Mouse (Mus musculus) embryo, embryonic 10 days (tissue): ENCODE results near the gene Ptgds.

Source experiments
- DNase-seq: peaks from one replicate; pipeline ENCODE4 v3.0.0-alpha.2; 2015; ENCODE audit warnings: low spot score

The Ptgds gene

DNA sequence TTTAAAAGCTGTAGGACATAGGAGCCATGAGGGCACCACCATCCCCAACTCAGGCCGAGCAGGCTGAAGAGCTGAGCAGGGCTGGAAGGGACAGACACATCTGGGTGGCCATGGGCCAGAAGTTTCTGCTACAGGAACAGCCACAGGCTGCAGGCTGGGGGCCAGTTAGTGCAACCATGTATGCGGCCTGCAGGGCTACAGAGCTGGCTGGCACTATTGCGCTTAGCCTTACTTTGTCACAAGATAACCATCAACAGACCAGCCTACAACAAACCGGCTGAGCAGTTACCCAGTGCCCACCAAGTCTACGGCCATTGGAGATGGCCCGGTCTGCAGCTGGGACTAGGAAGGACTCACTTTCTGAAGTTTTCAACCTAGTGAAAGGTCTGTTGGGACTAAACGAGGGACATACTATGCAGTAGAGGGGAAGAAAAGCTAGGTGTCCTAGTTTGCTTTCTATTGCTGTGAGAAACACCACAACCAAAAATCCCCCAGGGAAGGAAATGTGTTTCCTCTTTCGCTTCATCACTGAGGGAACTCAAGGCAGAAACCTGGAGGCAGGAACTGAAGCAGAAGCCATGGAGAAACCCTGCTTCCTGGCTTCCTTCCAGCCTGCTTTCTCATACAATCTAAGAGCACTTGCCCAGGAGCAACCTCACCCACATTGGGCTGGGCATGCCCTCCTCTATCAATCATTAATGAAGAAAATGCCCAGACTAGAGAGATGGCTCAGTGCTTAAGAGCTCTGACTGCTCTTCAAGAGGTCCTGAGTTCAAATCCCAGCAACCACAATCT is 18.8 kb downstream of the Ptgds start:
- no peak for DNase-seq

DNA sequence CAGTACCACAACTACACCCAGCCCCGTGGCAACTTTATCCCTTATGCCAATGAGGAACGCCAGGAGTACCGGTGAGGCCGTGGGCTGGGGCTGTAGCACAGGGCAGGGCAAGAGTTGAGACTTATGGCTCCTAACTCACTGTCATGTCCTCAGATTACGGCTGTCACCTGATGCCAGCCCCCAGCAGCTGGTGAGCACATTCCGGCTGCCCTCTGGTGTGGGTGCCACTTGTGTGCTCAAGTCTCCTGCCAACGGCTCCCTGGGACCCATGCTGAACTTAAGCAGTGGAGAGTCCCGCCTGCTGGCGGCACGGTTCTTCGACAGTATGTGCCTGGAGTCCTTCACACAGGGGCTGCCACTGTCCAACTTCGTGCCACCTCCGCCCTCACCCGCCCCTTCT is 27.2 kb downstream of the Ptgds start:
- DNase-seq = no peak

DNA sequence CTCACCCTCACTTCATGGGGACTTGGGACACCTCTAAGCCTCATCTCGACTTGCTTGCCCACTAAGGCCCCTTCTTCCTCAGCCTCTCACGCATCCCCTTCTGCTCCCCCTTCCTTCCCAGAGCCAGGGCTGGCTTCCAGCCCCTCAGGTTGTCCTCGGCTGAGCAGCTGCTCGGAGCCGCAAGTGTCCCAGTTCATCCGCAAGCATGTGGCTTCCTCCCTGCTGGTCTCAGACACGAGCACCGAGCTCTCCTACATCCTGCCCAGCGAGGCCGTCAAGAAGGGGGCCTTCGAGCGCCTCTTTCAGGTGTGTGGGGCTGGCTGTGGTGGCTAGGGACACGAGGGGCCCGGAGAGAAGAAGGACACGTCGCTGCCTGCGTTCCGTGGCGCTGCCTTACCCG is 28.8 kb downstream of the Ptgds start:
- no peak for DNase-seq

DNA sequence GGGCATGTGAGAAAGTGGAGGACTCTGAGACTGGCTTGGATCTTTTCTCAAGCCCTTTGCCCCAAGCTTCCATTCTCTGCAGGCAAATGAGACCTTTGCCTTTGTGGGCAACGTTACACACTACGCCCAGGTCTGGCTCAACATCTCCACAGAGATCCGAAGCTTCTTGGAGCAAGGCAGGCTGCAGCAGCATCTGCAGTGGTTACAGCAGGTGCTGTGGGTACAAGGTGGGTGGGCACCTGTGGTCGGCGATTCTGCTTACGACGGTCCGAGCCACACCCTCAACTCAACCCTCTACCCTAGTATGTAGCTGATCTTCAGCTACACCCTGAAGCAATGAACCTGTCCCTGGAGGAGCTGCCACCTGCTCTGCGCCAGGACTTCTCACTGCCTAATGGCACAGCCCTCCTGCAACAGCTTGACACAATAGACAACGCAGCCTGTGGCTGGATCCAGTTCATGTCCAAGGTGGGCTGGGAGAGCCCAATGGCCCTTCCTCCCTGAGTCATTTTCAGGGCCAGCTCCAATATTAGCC is 33.5 kb downstream of the Ptgds start:
- DNase-seq = no peak

DNA sequence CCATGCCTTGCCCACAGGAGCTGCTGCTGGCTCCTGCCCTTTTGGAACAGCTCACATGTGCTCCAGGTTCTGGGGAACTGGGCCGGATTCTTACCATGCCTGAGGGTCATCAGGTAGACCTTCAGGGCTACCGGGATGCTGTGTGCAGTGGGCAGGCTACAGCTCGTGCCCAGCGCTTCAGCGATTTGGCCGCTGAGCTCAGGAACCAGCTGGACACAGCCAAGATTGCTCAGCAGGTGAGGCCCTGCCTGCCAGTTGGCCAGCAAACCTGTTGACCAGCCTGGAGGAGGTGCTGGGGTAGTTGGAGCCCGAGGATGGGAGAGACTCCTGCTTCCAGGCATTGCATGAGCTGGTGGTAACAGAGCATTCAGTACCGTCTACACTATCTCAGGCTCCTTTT is 35.6 kb downstream of the Ptgds start:
- DNase-seq = no peak

DNA sequence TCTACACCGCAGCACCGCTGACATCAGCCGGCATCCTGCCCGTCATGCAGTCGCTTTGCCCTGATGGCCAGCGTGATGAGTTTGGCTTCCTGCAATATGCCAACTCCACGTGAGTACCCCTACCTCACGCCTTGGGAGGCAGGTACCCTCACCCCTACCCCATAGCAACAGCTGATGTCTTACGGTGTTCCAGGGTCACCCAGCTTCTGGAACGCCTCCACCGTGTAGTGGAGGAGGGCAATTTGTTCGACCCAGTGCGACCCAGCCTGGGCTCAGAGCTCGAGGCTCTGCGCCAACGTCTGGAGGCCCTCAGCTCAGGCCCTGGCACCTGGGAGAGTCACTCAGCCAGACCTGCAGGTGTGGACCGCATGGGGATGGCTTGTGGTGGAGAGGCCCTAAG is 36.7 kb downstream of the Ptgds start:
- DNase-seq = no peak

DNA sequence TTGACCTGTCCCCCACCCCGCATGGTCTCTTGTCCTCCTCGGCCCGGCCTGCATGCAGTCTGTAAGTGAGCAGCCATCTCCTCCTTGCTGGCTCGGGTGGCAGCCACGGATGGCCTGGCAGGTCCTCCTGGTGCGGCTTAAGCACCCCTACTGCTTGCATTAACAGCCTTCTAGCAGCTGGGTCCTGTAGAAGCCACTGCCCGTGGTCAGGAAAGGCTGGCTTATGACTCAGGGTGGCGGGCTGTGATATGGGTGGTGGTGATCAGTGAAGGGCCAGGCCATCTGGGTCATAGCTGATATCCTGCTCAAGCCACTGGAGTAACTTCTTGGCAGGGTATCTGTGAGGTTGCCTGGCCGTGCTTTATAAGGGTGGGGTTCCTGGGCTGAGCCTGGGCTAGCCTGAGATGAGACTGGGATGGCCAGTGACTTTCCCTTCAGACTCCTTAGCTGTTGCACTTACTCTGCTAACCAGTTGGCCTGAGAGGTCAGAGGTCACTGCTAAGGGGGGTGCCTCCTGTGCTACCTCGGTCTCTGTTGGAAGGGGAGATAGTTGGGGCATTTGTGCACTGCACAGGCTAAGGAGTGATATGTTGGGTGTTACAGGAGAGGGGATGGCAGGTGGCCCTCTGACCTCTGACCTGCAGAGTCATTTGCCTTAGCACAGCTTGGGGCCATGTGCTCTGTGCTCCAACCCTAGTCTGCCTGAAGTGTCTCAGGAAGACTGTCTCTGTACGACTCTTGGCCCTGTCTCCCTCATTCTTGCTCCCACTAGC is 37.3 kb downstream of the Ptgds start:
- DNase-seq = peak; percentile 43

DNA sequence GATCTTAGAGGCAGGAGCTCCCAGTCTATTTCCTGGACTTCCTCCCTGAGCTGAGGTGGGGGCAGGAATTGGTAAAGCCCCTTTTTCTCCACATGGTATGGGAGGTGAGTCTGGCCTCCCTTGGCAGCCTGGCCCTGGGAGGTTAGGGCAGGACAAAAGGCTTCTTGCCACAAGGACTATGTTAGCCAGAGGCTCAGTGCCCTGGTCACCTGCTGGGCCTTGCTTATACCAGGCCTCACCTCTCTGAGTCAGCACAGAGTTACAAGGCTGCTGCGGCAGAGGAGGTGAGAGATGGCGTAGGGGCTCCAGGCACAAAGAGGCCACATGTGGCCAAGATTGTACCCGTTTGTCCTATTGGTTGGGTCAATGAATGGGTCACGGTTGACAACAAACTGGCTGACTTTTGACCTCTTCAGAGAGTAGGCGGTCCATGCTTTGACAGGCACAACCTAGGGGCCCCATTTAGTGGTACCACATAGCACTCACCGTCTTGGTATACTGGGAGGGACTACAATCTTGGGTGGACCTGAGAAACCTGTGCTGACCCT is 38.5 kb downstream of the Ptgds start:
- DNase-seq = peak; percentile 18

DNA sequence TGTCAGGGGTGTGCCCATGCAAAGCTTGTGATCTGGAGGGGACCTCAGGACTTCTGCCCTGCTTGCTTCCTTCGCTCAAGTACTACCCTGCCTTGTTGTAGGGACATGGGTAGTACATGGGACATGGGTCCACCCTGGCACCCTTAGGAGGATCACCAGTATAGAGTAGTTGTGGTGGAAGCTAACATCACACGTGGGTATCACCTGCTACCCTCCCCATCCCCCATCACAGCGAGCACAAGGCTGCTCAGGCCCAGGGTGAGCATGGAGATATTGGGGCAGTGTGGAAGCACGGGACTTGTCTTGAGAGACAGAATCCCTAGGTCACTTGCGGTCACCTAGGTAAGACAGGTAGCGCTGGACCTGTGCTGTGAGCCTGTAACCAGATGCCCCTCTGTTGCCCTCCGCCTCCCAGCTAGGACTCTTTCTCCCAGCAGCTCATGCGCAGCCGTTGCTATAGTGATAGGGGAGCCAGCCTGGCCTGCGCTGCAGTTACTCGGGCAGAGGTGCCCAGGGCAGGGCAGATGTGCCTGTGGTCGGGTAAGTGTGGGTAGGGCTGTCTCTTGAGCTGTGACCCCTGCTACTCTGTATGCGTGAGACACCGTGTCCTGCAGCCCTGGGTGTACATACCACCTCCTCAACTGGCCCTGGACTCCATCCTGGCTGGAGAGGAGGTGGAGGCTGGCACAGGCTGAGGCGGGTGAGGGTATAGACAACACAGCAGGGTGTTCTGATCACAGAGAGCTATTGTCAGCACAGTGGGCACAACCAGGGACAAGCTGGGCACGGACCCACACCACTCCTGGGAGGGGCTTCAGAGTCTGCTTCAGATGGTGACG is 39.2 kb downstream of the Ptgds start:
- peak; percentile 20 for DNase-seq

DNA sequence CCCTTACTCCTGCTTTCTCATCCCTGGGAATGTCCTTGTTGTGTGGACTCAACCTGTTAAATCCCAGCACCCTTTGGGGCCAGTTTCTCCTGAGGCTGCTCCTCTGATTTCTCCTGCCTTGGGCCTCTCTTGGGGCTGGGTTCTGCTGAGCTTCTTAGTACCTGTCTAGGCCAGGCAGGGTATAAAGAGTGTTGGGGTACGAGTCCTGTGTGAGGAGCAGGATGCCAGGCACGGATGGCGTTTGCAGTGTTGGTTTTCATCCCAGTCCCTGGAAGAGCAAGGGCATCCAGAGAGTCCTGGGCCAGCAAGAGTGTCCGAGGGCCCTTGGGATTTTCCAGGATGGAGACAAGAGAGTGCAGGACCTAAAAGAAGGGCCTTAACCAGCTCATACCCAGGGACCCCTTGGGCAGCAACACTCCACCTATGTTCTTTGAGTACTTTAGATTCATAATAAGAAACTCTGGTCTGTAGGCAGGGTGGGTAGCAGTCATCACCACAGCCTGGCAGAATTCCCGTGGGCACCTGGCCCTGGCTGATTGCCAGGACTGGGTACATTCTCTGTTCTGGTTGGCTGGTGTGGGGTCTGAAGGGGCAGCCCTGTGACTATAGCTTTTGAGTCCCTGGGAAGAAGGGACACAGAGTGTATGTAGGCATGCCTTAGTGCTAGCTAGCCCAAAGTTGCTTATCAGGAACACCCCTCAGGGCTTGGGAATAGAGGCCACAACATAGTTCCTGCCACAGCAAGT is 40.2 kb downstream of the Ptgds start:
- no peak for DNase-seq

DNA sequence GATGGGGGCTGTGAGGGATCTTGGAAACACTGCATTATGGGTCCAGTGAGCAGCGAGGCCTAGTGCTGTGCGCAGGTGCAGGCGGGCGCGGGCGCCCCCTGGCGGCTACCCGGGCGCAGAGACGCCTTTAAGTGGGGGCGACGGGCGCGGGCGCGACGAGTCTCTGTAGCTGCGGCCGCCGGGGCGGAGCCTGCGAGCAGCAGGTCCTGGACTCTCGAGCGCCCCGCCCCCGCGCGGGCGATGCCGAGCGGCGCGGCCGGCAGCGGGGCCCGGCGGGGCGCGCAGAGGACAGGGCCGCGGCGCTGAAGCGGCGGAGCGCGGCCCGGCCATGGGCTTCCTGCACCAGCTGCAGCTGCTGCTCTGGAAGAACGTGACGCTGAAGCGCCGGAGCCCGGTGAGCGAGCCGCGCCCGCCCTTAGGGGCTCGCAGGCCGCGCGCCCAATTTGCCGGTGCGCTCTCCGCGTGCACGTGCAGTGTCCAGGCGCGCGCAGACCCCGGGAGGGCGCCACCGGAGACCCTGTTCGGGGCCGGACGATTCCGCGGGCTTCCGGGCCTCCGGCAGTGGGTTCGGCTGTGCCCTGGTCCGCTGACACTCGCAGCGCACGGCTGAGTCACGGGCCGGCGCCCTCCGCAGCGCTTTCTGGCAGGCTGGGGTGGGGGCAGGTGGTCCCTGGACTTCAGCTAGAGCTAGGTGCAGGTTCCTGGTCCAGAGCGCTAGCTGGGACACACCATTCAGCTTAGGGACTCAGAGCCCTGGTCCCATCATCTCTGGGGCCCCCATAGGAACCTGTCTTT is 41.2 kb downstream of the Ptgds start, which contains the start of gene Abca2:
Gene Abca2, plus strand, starts transcription at position 262 of the 795 bp plus-strand sequence.
- peak; percentile 92 for DNase-seq

DNA sequence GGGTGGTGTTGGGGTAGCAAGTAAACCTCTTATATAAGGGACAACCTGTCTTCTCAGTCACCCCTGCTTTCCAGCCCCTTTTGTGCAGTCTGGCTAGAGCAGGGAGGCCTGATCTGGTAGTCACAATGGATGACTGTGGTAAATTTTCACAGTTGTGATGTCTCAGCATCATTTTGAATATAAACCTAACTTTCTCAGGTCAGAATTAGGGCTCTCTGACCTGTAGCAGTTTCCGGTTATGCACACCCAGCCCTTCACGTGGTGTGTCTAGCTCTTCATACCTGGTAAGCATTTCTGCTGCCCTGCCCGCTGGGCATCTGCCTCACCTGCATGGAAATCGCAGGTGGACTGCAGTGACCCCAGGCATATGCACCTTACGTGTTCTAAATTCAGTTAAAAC is 42.6 kb downstream of the Ptgds start:
- no peak for DNase-seq

DNA sequence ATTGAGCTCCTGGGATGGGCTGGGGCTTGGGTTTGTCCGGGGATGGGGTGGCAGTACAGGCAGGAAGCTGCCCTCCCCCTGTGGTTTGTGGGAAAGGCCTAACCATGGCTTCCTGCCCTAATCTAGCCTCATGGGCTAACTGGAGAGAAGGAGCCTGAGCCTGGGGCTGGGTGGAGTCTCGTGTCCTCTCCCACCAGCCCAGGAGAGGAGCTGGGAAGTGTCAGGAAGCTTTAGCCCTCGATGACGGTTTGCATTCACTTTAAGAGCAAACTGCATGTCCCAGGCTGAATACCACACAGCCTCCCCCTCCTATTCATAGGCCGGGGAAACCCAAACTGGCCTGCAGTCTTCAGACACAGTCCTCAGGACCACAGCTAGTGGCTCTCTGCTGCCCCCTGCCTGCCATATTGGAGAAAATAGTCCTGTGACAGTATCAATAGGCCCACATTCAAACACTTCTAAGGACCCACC is 43.1 kb downstream of the Ptgds start:
- DNase-seq = peak; percentile 88

DNA sequence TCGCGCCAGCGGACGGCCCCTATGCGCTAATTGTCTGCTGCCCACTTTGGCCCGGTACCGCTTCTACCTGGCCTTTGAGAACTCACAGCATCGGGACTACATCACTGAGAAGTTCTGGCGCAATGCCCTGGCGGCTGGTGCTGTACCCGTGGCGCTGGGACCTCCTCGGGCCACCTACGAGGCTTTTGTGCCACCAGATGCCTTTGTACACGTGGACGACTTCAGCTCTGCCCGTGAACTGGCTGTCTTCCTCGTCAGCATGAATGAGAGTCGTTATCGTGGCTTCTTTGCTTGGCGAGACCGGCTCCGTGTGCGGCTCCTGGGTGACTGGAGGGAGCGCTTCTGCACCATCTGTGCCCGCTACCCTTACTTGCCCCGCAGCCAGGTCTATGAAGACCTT is 44.4 kb downstream of the Ptgds start:
- no peak for DNase-seq

DNA sequence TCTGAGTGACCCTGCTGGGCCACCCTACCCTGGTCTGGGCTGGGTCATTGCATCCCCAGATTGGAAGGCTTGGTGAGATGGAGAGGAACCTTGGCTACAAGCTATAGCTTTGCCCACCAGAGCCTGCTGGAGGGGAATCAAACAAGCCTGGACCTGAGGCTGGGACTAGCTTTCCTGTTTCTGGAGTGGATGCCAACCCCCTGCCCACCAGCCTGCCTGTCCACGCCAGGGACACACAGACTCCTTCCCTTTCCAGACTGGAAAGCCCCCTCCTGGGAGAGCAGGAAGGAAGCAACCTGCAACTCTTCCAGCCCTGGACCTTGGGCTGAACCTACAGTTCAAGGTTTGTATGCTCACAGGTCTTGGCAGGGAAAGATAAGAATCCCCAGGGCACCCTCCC is 46.2 kb downstream of the Ptgds start:
- no peak for DNase-seq

DNA sequence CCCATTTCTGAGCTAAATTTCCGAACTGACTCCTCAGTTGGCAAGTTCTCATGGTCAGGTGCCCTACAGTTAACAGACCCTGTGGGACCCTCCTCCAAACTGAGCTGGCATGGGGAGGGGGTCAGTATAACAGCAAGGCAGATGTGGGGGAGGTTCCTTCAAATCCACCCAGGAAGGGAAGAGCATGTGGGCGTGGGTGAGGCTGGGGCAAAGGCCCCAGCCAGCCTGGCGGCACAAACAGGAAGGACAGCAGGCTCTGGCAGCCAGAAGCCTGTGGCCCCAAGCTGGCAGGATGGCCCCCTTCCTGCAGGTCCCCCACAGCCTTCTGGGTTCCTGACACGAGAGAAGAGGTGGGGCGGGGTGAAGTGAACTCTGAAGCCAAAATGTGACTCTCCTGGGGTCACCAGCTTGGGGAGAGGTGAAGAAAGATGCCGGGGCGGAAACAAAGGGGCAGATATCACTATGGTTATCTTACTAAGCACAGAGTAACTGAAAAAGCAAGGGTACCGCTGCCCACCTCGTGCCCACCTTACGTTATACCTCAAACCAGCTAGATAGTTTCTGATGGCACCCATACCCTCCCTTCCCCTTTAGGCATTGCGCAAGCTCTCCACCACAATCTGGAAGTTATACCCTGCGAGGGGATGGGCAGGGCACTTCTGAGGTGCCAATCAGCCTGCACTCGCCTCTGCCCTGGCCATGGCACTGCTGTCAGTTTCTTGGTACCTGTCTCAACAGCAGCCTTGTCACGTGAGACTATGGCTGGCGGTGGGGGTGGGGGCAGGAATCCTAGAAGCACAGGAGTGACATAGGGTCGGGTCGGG is 47.0 kb downstream of the Ptgds start, which contains the start of gene Fut7:
Gene Fut7, plus strand, starts transcription at position 681 of the 824 bp plus-strand sequence.
- no peak for DNase-seq

DNA sequence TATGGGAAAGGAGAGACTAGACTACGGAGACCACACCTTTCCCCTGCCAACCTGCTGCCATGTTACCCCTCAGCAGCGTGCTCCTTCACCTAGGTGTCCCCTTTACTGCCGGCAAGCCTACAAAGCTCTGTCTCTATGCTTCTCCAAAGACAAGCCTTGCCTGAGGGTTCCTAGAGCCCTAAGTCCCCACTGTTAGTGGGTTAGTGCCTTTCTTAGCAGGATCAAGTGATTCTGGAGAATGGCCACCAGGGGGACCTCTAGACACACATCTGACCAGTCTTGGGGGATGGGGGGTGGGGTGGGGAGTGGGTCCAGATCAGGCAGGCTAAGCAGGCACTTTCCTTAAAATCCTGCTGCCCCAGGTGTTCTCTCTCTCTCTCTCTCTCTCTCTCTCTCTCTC is 48.0 kb downstream of the Ptgds start:
- peak; percentile 71 for DNase-seq

DNA sequence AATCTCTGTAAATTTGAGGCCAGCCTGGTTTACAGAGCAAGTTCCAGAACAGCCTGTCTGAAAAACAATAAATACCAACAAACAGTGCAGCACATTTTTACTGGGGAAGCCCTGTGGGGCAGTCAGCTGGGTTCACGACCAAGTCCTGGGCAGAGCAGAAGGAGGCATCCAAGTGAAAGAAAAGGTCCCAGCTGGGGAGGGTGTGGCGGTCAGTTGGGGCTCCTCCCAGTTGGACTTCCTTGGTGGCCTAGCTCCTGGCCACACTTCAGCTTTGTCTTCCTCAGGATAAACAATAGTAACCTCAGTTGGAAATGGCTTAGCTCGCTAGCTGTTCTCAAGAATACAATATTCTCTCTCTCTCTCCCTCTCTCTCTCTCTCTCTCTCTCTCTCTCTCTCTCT is 52.4 kb downstream of the Ptgds start:
- no peak for DNase-seq
